Mouse (Mus musculus) C2C12 (cell line): Measurements from ENCODE around the gene Ceacam18.

Experiments used
- CEBPB ChIP-seq: IDR thresholded peaks from one replicate; pipeline ENCODE4 v1.6.1; 2011; ENCODE audit warnings: low read depth, mild to moderate bottlenecking, control low read depth, moderate library complexity
- CTCF ChIP-seq: IDR thresholded peaks from one replicate; pipeline ENCODE4 v1.5.1; 2011; ENCODE audit not compliant: control insufficient read depth, insufficient read depth, insufficient read length
- FOSL1 ChIP-seq: IDR thresholded peaks from one replicate; pipeline ENCODE4 v1.8.0; 2011; ENCODE audit warnings: mild to moderate bottlenecking, low read length; ENCODE audit not compliant: poor library complexity, insufficient read depth, severe bottlenecking
- MAX ChIP-seq: IDR thresholded peaks from one replicate; pipeline ENCODE4 v1.6.1; 2011; ENCODE audit warnings: mild to moderate bottlenecking, control low read depth
- MYOD1 ChIP-seq: IDR thresholded peaks from one replicate; pipeline ENCODE4 v1.6.1; 2011; ENCODE audit warnings: low read depth; ENCODE audit not compliant: control insufficient read depth, insufficient read length
- MYOG ChIP-seq: IDR thresholded peaks from one replicate; pipeline ENCODE4 v1.6.1; 2011; ENCODE audit not compliant: control insufficient read depth, insufficient read length; ENCODE audit errors: extremely low read depth
- USF1 ChIP-seq: IDR thresholded peaks from one replicate; pipeline ENCODE4 v1.6.1; 2011; ENCODE audit warnings: low read depth, mild to moderate bottlenecking, control low read depth, moderate library complexity

DNA sequence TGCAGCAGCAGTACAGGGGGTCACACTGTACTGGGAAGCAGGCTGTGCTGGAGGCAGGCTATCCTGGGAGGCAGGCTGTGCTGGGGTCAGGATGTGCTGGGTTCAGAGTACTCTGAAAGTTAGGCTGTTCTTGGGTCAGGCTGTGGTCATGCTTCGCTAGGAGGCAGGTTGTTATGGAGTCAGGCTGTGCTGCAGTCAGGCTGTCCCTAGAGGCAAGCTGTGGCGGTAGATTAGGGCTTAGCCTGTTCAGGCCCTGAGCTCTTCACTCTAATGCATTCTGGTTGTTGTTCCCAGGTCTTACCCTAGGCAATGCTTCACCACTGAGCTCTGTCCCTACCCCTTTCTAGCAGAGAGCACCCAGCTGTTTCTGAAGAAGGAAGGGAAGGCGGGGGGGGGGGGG is 9.4 kb upstream of the Ceacam18 start:
- TF ChIP-seq CTCF: no peak
- TF ChIP-seq CEBPB: no peak
- TF ChIP-seq MYOG: no peak
- no peak for TF ChIP-seq MAX
- no peak for TF ChIP-seq USF1
- no peak for TF ChIP-seq MYOD1
- TF ChIP-seq FOSL1: no peak
